Mouse (Mus musculus) mesoderm, embryonic 11.5 days (tissue): ENCODE results near the gene Med16.

ENCODE experiments used
- DNase-seq: peaks from one replicate; pipeline ENCODE4 v3.0.0-alpha.2; 2012; ENCODE audit warnings: low read depth, low spot score

The Med16 gene

GRCm38 (mm10) chr10:79908167-79909091 lies at the start of gene Med16:
TSS of gene Med16 (minus strand) at chr10:79908923.
- peak; percentile 96 for DNase-seq

DNA sequence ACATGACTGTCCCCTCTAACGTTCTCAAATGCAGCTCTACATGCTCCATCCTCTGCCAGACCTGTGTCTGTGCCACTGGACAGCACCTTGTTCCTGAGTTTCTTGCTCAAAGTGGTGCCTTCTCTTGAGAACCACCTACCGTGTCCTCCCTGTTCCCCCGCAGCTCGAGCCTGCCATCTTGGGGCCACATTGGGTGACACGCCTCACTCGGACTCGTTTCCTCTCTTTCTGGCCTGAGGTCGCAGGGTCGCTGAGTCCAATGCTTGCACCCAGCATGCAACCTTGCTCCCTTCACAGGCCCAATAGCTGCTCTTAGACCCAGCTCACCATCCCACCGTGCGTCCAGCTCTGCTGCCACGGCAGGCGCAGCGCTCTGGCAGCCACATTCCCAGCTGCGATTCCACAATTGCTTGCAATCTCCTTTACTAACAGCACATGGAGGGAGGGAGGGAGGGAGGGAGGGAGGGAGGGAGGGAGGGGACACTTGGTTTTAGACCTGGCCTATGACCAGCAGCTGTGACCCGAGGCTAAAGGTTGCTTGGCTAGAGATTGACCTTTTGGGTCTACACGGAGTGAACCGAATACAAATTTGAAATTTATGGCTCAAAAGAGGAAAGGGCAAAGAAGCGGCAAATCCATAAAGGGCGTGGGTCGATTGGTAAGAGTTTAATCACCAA lies 49.6 kb upstream of the Med16 start:
- DNase-seq = peak; percentile 81

DNA sequence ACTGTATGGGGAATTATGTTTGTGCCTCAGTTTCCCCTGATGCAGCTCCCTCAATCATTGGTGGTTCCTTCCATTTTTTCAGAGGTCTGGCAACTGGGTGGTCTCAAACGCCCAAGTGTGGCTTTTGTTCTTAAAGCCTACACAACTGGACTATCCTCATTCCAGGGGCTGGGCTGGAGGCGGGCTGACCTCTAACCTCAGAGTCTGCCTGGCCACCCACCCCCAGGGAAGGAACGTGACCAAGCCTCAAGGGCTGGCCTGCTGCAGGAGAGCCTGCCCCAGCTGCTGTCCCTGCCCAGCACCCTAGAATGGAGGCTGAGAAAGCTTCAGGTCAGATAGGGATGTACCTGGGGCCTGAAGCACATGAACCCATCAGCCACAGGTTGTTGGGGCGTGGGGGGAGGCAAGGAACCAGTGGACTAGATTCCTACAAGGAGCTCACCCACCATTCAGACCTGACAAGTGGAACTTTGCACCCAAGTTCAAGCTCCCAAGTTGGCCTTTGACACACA lies 48.0 kb upstream of the Med16 start:
- no peak for DNase-seq

DNA sequence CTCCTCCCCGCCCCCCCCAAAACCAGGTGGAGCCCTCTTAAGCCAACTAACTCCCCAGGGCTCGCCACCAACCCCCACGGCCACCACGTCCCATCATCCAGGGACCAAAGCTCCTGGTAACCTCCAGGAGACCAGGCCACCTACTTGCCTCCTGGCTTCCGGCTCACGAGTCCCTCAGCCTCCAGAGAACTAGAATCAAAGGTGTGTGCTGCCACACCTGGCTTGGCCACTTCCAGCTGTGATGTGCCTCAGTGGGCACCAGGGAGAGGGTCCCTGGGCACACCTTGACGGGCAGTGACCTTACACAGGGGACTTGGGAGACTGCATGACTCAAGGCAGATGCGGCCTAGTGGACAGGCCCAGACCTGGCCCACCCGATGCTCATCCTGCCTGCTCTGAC lies 47.0 kb upstream of the Med16 start:
- no peak for DNase-seq

GRCm38 (mm10) chr10:79953946-79954345 lies 45.2 kb upstream of the Med16 start:
- no peak for DNase-seq

GRCm38 (mm10) chr10:79950661-79951060 lies 41.9 kb upstream of the Med16 start:
- no peak for DNase-seq

DNA sequence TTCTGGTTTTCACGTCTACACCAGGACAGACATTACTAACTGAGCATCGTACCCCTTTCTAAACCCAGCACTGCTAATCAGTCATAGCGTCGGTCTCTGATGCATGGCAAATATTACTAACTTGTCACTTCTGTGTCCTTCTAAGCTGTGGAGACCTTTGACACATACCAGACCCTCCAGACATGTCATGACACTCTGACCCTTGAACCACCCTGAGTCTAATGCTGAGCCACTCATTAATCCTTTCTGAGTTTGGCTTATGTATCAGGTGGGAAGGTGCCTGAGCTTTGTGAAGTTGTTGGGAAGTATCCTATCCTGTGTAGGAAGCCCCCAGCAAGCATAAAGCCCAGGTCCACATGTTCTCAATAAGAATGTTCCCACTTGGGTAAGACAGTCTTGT lies 41.1 kb upstream of the Med16 start:
- DNase-seq = no peak

DNA sequence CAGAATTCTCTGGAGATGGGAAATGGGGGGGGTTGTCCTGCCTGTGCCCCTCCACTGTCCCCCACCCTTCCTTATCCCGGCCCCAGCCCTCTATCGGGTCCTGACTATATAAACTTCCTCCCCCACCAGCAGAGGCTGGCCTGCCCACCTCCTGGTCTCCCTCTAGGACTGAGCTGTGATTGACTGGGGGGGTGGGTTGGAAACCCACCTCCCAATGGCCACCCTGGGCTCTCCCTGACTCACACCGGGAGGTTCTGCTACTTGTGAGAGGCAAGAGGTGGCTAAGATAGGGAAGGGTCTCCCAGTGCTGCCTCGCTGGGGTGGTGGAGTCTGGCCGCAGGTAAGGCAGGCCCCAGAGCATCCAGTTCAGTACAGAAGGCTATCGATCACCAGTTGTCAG lies 38.8 kb upstream of the Med16 start:
- DNase-seq = no peak

- DNase-seq = no peak
These were observed 38.1 kb upstream of the Med16 start for GRCm38 (mm10) chr10:79946752-79947322.

- peak; percentile 76 for DNase-seq
These were observed 36.9 kb upstream of the Med16 start for GRCm38 (mm10) chr10:79945507-79946234.

DNA sequence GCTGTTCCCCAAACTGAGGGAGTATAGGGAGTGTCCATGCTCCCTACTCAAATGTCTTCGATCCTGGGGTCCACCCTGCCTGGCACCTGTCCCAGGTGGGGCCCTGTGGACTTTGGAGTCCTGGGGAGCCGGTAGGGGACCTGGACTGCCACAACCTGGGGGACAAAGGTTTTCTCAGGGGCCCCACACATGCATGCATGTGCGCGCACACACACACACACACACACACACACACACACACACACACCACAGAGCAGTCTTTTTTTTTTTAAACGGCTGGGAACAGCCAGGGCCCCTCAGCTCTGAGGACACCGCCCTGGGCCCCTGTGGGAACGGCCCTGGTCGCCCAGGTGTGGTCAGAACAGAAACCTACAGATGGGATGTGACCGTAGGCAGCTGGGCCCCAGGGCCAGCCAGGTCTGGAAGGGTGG lies 34.8 kb upstream of the Med16 start:
- DNase-seq = no peak

GRCm38 (mm10) chr10:79942988-79943387 lies 34.3 kb upstream of the Med16 start:
- no peak for DNase-seq

DNA sequence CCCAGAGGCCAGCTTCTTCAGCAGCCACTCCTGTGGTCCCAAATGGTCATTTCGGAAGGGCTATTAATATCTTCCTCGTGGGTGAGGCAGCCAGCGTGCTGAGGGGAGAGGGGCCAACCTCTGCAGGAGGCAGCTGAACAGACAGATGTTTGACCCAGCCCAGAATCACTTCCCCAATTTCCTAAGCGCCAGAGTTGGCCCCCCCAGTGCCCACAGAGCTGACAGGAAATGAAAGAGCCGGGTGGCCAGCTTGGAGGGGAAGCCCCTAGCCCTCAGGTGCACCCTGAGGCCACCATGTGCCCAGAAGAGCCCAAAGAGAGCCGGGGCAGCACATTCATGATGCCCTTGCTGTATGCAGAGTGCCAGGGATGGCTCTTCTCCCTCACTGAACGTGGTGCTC lies 32.0 kb upstream of the Med16 start:
- no peak for DNase-seq

- DNase-seq = no peak
These were observed 29.2 kb upstream of the Med16 start for GRCm38 (mm10) chr10:79937775-79938526.

DNA sequence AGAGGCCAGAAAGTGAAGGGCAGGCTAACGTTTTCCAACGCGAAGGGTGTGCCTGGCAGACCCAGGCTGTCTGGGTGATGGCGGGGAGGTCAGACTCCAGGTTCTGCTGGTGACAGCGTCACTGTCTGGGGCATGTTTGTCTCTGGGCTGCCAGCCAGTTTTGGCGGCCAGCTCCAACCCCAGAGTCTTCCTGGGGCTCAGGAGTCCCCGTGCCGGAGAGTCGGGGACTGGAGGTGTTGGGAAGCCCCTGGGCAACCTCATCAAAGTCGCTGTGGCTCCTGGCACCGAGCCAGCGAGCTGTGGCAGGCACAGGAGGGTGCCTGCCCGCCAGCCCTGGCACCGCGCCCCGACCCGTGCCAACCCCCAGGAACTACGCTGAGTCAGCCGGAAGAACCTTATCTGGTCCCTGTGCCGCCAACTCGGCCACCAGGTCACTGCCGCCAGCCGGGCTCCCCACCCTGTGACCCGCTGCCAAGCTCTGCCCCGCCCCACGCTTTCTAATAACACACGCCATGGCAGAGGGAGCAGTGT lies 28.3 kb upstream of the Med16 start:
- DNase-seq = no peak

- DNase-seq = no peak
These were observed 27.7 kb upstream of the Med16 start for GRCm38 (mm10) chr10:79936284-79936910.

GRCm38 (mm10) chr10:79934794-79935569 lies 26.3 kb upstream of the Med16 start:
- no peak for DNase-seq

GRCm38 (mm10) chr10:79934272-79934721 lies 25.6 kb upstream of the Med16 start:
- no peak for DNase-seq

DNA sequence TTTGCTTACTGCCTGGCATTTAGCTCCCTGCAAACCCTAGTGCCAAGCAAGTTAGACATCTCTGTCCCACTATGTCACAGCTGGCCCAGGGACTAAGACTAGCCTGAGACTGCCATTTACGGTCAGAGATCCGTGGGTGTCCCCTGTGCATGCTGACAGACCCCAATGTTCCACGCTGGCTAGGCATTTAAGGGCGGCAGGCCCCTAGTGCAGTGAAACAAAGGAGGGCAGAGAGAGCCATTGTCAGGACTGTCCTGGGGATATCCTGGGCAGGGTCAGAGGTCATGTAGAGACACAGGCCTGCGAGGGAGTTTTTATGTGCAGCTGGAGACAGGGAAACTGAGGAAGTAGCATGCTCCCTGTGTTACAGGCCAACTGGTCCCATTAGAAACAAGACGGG lies 25.1 kb upstream of the Med16 start:
- DNase-seq = no peak
